Mouse (Mus musculus) neural tube, embryonic 10.5 days (tissue): ENCODE data around the gene Gba2.
"Not testable (repeated sequence)": the region's sequence is repeated elsewhere in the genome, so short reads cannot be mapped to it uniquely, and the experiment has no call there.

ENCODE experiments used
- DNase-seq: peaks from one replicate; pipeline ENCODE4 v3.0.0-alpha.2; 2017; ENCODE audit warnings: low spot score; ENCODE audit errors: extremely low spot score

Gba2 gene

GRCm38 (mm10) chr4:43578376-43579204, at the start of gene Gba2, which contains the start of gene Rgp1:
Gba2 (minus strand) TSS chr4:43578873.
Rgp1 (plus strand) TSS chr4:43578715.
- DNase-seq = peak; percentile 90

GRCm38 (mm10) chr4:43620146-43620778, 41.6 kb upstream of the Gba2 start:
- DNase-seq = no peak

- DNase-seq = no peak
These were observed 34.5 kb upstream of the Gba2 start for GRCm38 (mm10) chr4:43613060-43613730.

GRCm38 (mm10) chr4:43612534-43612933, 33.9 kb upstream of the Gba2 start:
- no peak for DNase-seq

GRCm38 (mm10) chr4:43604751-43605685, 26.3 kb upstream of the Gba2 start:
- DNase-seq = no peak

- no peak for DNase-seq
These were observed 25.4 kb upstream of the Gba2 start for GRCm38 (mm10) chr4:43604099-43604498.

GRCm38 (mm10) chr4:43600195-43600934, 21.7 kb upstream of the Gba2 start:
- DNase-seq = no peak

GRCm38 (mm10) chr4:43598650-43599380, 20.1 kb upstream of the Gba2 start:
- no peak for DNase-seq

- DNase-seq = no peak
These were observed 19.5 kb upstream of the Gba2 start for GRCm38 (mm10) chr4:43598200-43598599.

- DNase-seq = not testable (repeated sequence)
These were observed 17.9 kb upstream of the Gba2 start for GRCm38 (mm10) chr4:43596597-43596996.

- DNase-seq = no peak
These were observed 14.8 kb upstream of the Gba2 start for GRCm38 (mm10) chr4:43593453-43593852.

GRCm38 (mm10) chr4:43591961-43592360, 13.3 kb upstream of the Gba2 start:
- no peak for DNase-seq

GRCm38 (mm10) chr4:43591543-43591942, 12.9 kb upstream of the Gba2 start:
- DNase-seq = no peak

GRCm38 (mm10) chr4:43587681-43588080, 9.0 kb upstream of the Gba2 start:
- no peak for DNase-seq

GRCm38 (mm10) chr4:43586411-43586810, 7.7 kb upstream of the Gba2 start:
- no peak for DNase-seq

- no peak for DNase-seq
These were observed 7.0 kb upstream of the Gba2 start for GRCm38 (mm10) chr4:43585682-43586081.

GRCm38 (mm10) chr4:43584444-43585416, 6.1 kb upstream of the Gba2 start, which contains the start of gene Msmp:
Msmp (minus strand) TSS chr4:43584494.
- no peak for DNase-seq

- no peak for DNase-seq
These were observed 4.7 kb upstream of the Gba2 start for GRCm38 (mm10) chr4:43583421-43583820.
